Mouse (Mus musculus) megakaryocyte, embryonic 14.5 days (primary cell): ENCODE measurements around the gene 3425401B19Rik. TPM values are rescaled to one million over a fixed set of nuclear protein-coding genes. Genes with fewer than 3 reads are reported as not detected.

Experiments
- H3K27me3 ChIP-seq: replicated peaks from 2 replicates; pipeline ENCODE3; 2012; ENCODE audit warnings: inconsistent platforms
- H3K36me3 ChIP-seq: replicated peaks from 2 replicates; pipeline ENCODE3; 2012; ENCODE audit warnings: low read length, inconsistent platforms, mixed read lengths
- H3K4me1 ChIP-seq: 2 replicates; pipeline ENCODE4 v1.6.1; 2012; ENCODE audit warnings: inconsistent platforms
- H3K4me3 ChIP-seq: replicated peaks from 2 replicates; pipeline ENCODE3; 2012; ENCODE audit warnings: moderate library complexity, mild to moderate bottlenecking, inconsistent platforms
- H3K9me3 ChIP-seq: 2 replicates; pipeline ENCODE4 v1.6.1; 2012; ENCODE audit warnings: inconsistent platforms
- FLI1 ChIP-seq: IDR thresholded peaks from 2 replicates; pipeline ENCODE4 v1.6.1; 2012; ENCODE audit warnings: low read length, inconsistent platforms, mixed read lengths
- GATA1 ChIP-seq: IDR thresholded peaks from 3 replicates; pipeline ENCODE4 v1.6.1; 2012; ENCODE audit warnings: mixed read lengths, low read length, inconsistent platforms, borderline replicate concordance
- polyA plus RNA-seq: library from polyadenylated mRNA; stranded (reverse); fragments of >175 nt; gene quantifications from 2 replicates; pipeline ENCODE4 v1.2.3, GENCODE M21; 2012; ENCODE audit warnings: low replicate concordance; ENCODE audit not compliant: insufficient read depth

Gene 3425401B19Rik
- not detected in 2 replicates for polyA plus RNA-seq

DNA sequence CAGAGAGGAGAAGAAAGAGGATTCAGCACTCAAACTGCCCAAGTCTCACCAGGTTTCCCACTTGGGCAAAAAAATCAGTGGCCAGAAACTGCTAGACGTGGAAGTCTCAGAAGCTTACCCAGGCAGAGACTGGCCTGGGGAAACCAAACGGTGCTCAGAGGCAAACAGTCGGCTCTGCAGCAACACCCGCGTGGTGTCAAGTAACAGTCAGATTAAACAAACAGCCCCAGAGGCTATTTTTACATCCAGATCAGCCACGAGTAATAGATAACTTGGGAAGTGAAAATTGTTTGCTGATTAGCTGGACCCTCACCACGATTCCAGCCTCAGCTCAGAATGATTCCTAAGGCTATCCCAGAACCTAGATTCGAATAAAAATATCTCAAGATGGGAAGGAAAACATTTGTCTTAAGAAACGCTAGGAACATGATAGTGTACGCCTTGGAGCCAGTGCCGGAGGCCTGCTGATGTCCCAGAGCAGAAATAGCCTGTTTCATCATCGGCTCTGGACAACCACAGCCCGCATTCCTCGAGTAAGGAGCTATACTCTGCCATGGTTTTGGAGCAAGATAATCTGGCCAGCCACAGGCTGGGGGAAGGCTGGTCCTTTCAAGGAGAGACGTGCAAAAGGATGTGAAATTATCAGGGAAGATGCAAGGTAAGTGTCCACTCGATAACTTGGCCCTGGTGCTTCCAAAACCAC, at the start of gene 3425401B19Rik:
Gene 3425401B19Rik (minus strand): TSS at position 170 of the 703 bp plus-strand sequence.
- Histone ChIP-seq H3K4me3 (no peak within 1 kb of the TSS), H3K36me3 (no peaks in the 10 kb centered on the region), H3K27me3 (peaks cover 45% of the 10 kb centered on the region), H3K9me3 (no peaks in the 10 kb centered on the region), H3K4me1 (peaks cover 4% of the 10 kb centered on the region; the same call in 1 of the 2 replicates)
- TF ChIP-seq FLI1, result no peak
- TF ChIP-seq GATA1, result no peak

DNA sequence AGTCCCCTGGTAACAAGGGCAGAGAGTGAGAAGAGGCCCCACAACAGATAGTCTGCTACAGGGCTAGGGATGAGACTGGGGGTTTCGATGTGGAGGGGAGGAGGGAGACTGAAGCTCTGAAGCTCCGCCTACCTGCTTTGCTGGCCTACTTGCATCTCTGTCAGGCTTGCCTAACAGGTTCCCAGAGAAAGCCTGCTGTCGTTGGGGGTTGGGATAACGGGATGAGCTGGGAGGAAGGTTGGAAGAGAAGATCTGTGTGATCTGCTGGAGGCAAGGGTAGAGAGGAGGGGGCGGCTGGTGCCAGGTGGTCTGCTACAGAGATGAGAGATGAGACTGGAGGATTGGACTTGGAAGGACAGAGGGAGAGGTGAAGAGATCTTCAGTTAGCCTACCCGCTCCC, 47.9 kb upstream of the 3425401B19Rik start:
- Histone ChIP-seq H3K9me3 (no peaks in the 10 kb centered on the region), H3K4me3 (no peak overlapping the region), H3K27me3 (peaks cover 16% of the 10 kb centered on the region), H3K4me1 (no peaks in the 10 kb centered on the region), H3K36me3 (no peaks in the 10 kb centered on the region)
- no peak for TF ChIP-seq GATA1
- TF ChIP-seq FLI1, result no peak

DNA sequence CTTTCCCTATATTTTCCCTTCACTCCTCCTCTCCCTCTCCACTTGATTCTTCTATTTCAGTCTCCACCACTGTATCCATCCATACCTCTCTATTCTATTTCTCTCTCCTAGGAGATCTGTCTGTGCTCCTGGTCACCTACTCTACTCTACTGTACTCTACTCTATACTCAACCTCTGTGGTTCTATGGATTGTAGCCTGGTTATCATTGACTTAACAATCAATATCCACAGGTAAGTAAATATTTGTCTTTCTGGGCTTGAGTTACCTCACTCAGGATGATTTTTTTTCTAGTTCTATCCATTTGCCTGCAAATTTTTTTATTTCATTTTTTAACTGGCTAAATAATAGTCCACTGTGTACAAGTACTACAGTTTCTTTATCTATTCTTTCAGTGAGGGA, 41.8 kb upstream of the 3425401B19Rik start:
- Histone ChIP-seq H3K36me3 (no peaks in the 10 kb centered on the region), H3K27me3 (no peaks in the 10 kb centered on the region), H3K9me3 (peaks cover 5% of the 10 kb centered on the region; the same call in 1 of the 2 replicates), H3K4me3 (no peak overlapping the region), H3K4me1 (no peaks in the 10 kb centered on the region)
- TF ChIP-seq GATA1 (no peak), FLI1 (no peak)

DNA sequence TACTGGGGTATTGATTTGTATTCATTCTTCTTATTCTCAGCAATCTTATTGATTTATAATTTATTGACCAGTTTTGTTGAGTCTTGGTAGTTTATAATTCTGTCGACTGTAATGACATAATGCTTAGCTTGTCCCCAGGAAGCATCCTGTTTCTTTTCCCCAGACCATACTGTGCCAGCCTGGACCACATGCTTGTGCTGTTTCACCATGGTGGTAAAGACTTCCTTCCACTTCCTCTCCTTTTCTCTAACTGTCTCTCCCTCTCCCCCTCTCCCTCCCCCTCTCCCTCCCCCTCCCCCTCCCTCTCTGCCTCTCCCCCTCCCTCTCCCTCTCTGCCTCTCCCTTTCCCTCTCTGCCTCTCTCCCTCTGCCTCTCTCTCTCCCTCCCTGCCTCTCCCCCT, 36.4 kb upstream of the 3425401B19Rik start:
- Histone ChIP-seq H3K4me1 (no peaks in the 10 kb centered on the region), H3K27me3 (peaks cover 16% of the 10 kb centered on the region), H3K4me3 (no peak overlapping the region), H3K36me3 (no peaks in the 10 kb centered on the region), H3K9me3 (peaks cover 5% of the 10 kb centered on the region; the same call in 1 of the 2 replicates)
- no peak for TF ChIP-seq FLI1
- no peak for TF ChIP-seq GATA1

DNA sequence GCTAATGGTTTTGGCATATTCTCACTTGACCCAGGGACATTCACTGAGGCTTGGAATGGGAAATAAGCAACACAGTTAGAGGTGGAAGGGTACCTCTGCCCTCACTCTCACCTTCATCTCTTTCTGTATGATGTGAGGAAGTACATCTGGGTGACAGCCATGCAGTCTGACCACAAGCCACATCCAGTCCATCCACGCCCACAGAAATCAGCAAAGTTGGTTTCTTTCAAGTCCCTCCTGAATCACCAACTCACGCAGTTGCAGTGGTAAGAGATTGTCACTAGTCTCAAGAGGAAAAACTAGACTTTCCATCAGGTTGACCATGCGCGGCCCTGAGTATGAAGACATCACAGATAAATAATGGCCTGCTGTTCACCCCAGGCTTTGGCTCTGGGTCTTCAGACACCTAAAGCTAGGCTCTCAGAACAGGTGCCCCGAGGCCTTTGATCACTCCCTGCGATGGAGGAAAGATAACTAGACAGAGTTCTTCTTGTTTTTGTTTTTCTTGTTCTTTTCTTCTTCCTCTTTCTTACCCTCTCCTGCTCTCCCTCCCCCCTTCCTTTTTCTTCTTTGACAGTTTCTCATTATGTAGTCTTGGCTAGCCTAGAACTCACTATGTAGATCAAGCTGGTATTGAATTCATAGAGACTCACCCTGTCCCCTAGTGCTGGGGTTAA, 31.8 kb upstream of the 3425401B19Rik start:
- H3K4me1 ChIP-seq, result no peaks in the 10 kb centered on the region
- no peaks in the 10 kb centered on the region for H3K36me3 ChIP-seq
- H3K9me3 ChIP-seq, result no peaks in the 10 kb centered on the region
- no peak for TF ChIP-seq FLI1
- no peak for TF ChIP-seq GATA1
- no peak overlapping the region for H3K4me3 ChIP-seq
- peaks cover 34% of the 10 kb centered on the region for H3K27me3 ChIP-seq

DNA sequence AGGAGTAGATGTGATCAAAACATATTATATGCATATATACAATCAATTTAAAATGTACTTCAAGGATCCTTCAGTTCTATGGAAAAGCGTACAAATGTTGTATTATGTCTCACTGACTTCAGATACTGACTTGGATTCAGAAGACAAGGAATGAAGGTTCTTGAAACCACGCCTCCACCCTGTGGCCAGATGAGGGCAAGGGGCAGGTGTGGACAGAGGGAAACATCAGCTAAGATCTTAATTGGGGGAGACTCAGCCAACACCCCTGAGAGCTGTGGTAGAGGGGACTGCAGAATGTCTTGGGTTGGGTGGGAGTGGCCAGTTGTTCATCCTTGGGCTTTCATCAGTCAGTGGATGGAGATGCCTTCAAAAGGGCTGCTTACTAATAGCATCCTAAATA, 30.4 kb upstream of the 3425401B19Rik start:
- Histone ChIP-seq H3K9me3 (no peaks in the 10 kb centered on the region), H3K27me3 (peaks cover 34% of the 10 kb centered on the region), H3K36me3 (no peaks in the 10 kb centered on the region), H3K4me3 (no peak overlapping the region), H3K4me1 (no peaks in the 10 kb centered on the region)
- TF ChIP-seq GATA1, result no peak
- no peak for TF ChIP-seq FLI1

DNA sequence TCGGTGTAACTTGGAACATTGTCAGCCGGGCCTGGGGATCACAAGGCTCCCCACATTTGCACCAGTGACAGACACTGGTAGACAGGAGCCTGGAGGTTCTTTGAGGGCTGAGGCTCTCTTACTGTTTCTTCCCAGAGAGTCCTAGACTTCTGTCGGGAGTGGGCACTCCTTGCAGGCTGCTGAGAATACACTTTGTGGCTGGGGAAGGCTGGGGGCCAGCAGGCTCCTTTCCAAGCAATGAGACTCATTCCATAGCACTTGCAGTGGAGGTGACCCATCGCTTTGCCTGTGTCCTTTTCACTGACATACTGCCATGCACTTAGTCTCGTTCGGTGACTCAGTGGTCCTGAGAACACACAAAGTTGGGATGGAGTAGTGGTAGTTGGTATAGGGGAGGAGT, 30.0 kb upstream of the 3425401B19Rik start:
- H3K9me3 ChIP-seq, result no peaks in the 10 kb centered on the region
- no peaks in the 10 kb centered on the region for H3K4me1 ChIP-seq
- H3K4me3 ChIP-seq, result no peak overlapping the region
- no peak for TF ChIP-seq GATA1
- TF ChIP-seq FLI1, result no peak
- no peaks in the 10 kb centered on the region for H3K36me3 ChIP-seq
- peaks cover 34% of the 10 kb centered on the region for H3K27me3 ChIP-seq

DNA sequence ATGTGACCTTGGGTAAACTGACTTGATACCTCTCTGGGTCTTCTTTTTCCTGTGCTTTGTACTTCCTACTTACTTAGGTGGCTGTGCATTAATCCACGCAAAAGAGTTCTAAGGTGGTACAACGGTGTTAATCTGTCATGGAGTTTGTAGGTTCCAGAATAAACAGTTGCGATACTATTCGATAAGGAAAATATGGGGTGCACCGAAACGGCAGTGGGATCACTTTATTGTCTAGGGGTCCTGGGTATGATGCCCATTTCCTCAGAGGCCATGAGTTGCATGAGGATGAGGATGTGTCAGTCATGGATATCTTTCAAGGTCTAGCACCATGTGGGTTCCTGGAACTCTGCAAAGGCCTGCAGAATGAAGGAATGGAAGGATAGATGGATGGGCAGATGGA, 24.8 kb upstream of the 3425401B19Rik start:
- Histone ChIP-seq H3K4me3 (no peak overlapping the region), H3K4me1 (no peaks in the 10 kb centered on the region), H3K36me3 (no peaks in the 10 kb centered on the region), H3K9me3 (no peaks in the 10 kb centered on the region), H3K27me3 (peaks cover 43% of the 10 kb centered on the region)
- no peak for TF ChIP-seq GATA1
- no peak for TF ChIP-seq FLI1

DNA sequence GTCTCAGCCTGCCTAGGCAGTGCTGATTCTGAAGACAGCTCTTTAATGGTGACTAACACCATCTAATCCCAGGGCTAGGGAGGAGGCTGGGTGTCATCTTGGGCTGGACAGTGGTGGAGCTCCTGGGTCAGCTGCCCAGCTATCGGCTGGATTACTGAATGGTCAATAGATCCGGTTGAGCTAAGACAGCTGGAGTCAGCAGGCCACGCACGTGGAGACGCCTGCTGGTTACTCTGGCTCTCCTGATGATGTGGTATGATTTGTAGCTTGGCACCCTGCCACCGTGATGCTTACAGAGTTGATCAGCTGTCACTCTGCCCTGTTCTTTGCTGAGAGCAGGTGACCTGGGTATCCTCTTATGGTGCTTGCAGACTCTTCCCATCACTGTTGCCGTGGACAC, 23.7 kb upstream of the 3425401B19Rik start:
- Histone ChIP-seq H3K4me1 (no peaks in the 10 kb centered on the region), H3K27me3 (peaks cover 40% of the 10 kb centered on the region), H3K36me3 (no peaks in the 10 kb centered on the region), H3K4me3 (no peak overlapping the region), H3K9me3 (no peaks in the 10 kb centered on the region)
- TF ChIP-seq FLI1 (no peak), GATA1 (no peak)

DNA sequence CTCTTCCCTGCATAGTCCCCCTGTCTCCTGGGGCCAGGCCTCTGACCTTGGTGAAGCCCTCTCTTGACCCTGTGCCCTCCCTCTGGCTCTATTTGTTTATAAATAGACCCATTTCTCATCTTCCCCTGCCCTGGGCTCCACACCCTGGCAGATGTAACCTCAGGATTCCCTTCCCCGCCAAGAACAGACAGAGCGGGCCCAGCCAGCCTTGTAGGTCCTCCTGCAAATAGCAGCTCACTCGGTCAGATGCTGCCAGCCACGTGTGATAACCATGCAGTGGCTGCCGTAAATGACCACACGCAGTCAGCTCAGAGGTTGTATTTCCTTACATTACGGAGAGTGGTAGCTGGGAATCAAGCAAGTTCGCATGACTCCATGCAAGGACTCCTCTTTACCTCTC, 22.8 kb upstream of the 3425401B19Rik start:
- Histone ChIP-seq H3K27me3 (peaks cover 36% of the 10 kb centered on the region), H3K4me1 (no peaks in the 10 kb centered on the region), H3K4me3 (no peak overlapping the region), H3K36me3 (no peaks in the 10 kb centered on the region), H3K9me3 (no peaks in the 10 kb centered on the region)
- TF ChIP-seq FLI1 (no peak), GATA1 (no peak)
